Mouse (Mus musculus) stomach, postnatal 0 days (tissue): ENCODE data around the gene Camkv. TPM values are rescaled to one million over a fixed set of nuclear protein-coding genes. Genes with fewer than 3 reads are reported as not detected.

Source experiments
- ATAC-seq: fragments of 200-750 bp; cut with Nextera tagmentation; 2 replicates; pipeline ENCODE4 v1.8.0; 2017; ENCODE audit not compliant: low FRiP score, low TSS enrichment
- DNase-seq: peaks from one replicate; pipeline ENCODE4 v3.0.0-alpha.2; 2016; ENCODE audit warnings: low spot score
- H3K27ac ChIP-seq: fragments of 300-500 bp; sonication (generic); replicated peaks from 2 replicates; pipeline ENCODE4 v1.5.1; 2014; ENCODE audit warnings: mild to moderate bottlenecking, control low read depth
- H3K27me3 ChIP-seq: fragments of 300-500 bp; sonication (generic); 2 replicates; pipeline ENCODE4 v1.6.1; 2014; ENCODE audit warnings: low read length; ENCODE audit not compliant: control insufficient read depth, insufficient read depth
- H3K36me3 ChIP-seq: fragments of 300-500 bp; sonication (generic); 2 replicates; pipeline ENCODE4 v1.6.1; 2014; ENCODE audit warnings: low read length, mixed read lengths; ENCODE audit not compliant: control insufficient read depth, insufficient read depth
- H3K4me1 ChIP-seq: fragments of 300-500 bp; sonication (generic); replicated peaks from 2 replicates; pipeline ENCODE4 v1.6.1; 2014; ENCODE audit warnings: antibody characterized with exemption; ENCODE audit not compliant: control insufficient read depth, insufficient read depth
- H3K4me2 ChIP-seq: fragments of 300-500 bp; sonication (generic); replicated peaks from 2 replicates; pipeline ENCODE4 v1.6.1; 2014; ENCODE audit warnings: low read depth, mild to moderate bottlenecking, control low read depth, moderate library complexity
- H3K4me3 ChIP-seq: fragments of 300-500 bp; sonication (generic); 2 replicates; pipeline ENCODE4 v1.5.1; 2014; ENCODE audit warnings: low read depth, low read length, control low read depth
- H3K9ac ChIP-seq: fragments of 300-500 bp; sonication (generic); 2 replicates; pipeline ENCODE4 v1.6.1; 2014; ENCODE audit warnings: mild to moderate bottlenecking, low read length, control low read depth, mixed read lengths
- H3K9me3 ChIP-seq: fragments of 300-500 bp; sonication (generic); 2 replicates; pipeline ENCODE4 v1.6.1; 2016; ENCODE audit warnings: low read length; ENCODE audit not compliant: control insufficient read depth
- CTCF ChIP-seq: IDR thresholded peaks from 2 replicates; pipeline ENCODE4 v1.5.1; 2016; ENCODE audit warnings: antibody characterized with exemption, low read depth, mild to moderate bottlenecking, moderate library complexity
- EP300 ChIP-seq: optimal IDR thresholded peaks from 2 replicates; pipeline ENCODE3; 2016; ENCODE audit warnings: antibody characterized with exemption
- WGBS: fragments of 180-500 bp; shearing (Covaris S2); extraction: QIAGEN DNeasy Blood & Tissue Kit; methylation state at CpG from one replicate; pipeline ENCODE4 v1.1.7; 2014; 5-methylcytosine and 5-hydroxymethylcytosine counted together
- polyA plus RNA-seq: library from polyadenylated mRNA; unstranded; fragments of >200 nt; fragmentation: Nextera tagmentation; extraction: Ambion mirVana; gene quantifications from 2 replicates; pipeline ENCODE4 v1.2.1, GENCODE M21; 2015

Gene Camkv
- polyA plus RNA-seq, 1 experiment from 2014 or later, result 0.62 TPM

DNA sequence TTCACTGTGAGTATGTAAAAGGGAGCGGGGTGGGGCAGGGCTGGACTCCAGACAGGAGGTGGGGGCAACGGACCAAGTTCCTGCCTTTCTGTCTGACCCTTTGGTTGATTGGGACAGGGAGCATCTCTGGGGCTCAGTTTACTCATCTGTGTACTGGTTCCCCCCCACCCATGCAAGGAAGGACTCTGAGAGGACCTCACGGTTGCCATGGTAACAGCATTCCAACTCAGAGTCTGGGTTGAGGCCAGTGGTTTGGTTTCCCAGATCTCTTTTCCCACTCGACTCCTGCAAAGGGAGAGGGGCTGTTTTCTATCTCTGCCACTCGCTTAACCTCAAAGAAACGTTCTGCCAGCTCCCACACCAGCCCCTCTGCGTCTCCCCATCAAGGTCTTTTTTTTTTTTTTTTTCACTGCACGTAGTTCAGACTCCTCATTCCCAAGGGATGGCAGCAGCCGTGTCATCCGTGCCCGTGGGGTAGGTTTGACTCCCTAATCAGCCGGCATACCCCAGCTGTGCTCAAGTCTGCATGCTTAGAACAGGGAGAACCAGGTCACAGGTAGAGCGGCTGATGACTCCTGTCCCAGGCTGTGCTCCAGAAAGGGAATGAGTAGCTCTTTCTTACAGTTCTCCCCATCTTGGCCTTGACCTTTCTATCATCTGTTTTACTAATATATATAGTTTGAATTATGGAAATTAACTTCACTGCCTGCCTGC is 17.4 kb upstream of the Camkv start:
- Histone ChIP-seq H3K9me3 (no peaks in the 10 kb centered on the region), H3K27me3 (no peaks in the 10 kb centered on the region), H3K4me2 (no peak overlapping the region), H3K4me3 (no peak overlapping the region), H3K9ac (no peak overlapping the region), H3K36me3 (peaks cover 34% of the 10 kb centered on the region), H3K4me1 (no peaks in the 10 kb centered on the region), H3K27ac (no peak overlapping the region)
- DNase-seq (no peak), ATAC-seq (no peak)
- WGBS, result 41% methylated on average over 13 of the region's 13 CpGs
- TF ChIP-seq EP300, result no peak
- no peak for TF ChIP-seq CTCF

- H3K36me3 ChIP-seq, result peaks cover 29% of the 10 kb centered on the region
- no peaks in the 10 kb centered on the region for H3K9me3 ChIP-seq
Measured at GRCm38 (mm10) chr9:107918884-107919283, 16.6 kb upstream of the Camkv start.

GRCm38 (mm10) chr9:107919441-107919840 is 16.0 kb upstream of the Camkv start:
- H3K9me3 ChIP-seq, result no peaks in the 10 kb centered on the region
- WGBS, result 87% methylated on average over 5 of the region's 5 CpGs
- H3K36me3 ChIP-seq, result peaks cover 25% of the 10 kb centered on the region
- ATAC-seq (no peak), DNase-seq (no peak)
- H3K27ac ChIP-seq, result no peak overlapping the region
- TF ChIP-seq EP300, result no peak
- no peak for TF ChIP-seq CTCF
- no peaks in the 10 kb centered on the region for H3K27me3 ChIP-seq
- H3K9ac ChIP-seq, result no peak overlapping the region
- no peak overlapping the region for H3K4me2 ChIP-seq
- no peak overlapping the region for H3K4me3 ChIP-seq
- no peaks in the 10 kb centered on the region for H3K4me1 ChIP-seq

More at GRCm38 (mm10) chr9:107918884-107919283, 16.6 kb upstream of the Camkv start:
- TF ChIP-seq CTCF, result no peak
- no peak for TF ChIP-seq EP300
- no peak overlapping the region for H3K4me2 ChIP-seq
- no peaks in the 10 kb centered on the region for H3K4me1 ChIP-seq
- H3K9ac ChIP-seq, result no peak overlapping the region
- no peak overlapping the region for H3K4me3 ChIP-seq
- ATAC-seq, result no peak
- 88% methylated on average over 6 of the region's 6 CpGs for WGBS
- H3K27ac ChIP-seq, result no peak overlapping the region
- DNase-seq, result no peak
- no peaks in the 10 kb centered on the region for H3K27me3 ChIP-seq

DNA sequence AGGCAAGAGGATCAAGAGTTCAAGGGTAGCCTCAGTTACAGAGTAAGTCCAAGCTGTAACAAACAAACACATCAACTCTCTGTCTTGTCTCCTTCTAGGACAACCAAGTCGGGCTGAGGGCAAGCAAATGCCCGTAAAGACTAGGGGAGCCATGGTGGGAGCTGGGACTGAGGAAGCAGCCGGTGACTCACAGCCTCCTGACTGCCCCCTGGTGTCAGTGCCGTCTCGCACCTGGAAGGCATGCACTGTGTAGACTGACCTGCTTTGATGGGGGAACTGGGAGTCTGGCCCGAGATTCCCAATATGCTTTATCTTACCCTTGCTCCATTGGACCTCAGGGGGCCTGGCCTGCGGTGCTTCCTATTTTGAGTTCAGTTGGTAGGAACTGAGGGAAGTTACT is 12.5 kb upstream of the Camkv start:
- 40% methylated on average over 7 of the region's 7 CpGs for WGBS
- Histone ChIP-seq H3K9me3 (no peaks in the 10 kb centered on the region), H3K9ac (no peak overlapping the region), H3K36me3 (peaks cover 13% of the 10 kb centered on the region; the same call in 1 of the 2 replicates), H3K4me3 (no peak overlapping the region), H3K27me3 (no peaks in the 10 kb centered on the region), H3K4me1 (no peaks in the 10 kb centered on the region), H3K27ac (no peak overlapping the region), H3K4me2 (no peak overlapping the region)
- ATAC-seq, result peak; percentile 73
- DNase-seq, result peak; percentile 83
- TF ChIP-seq EP300 (no peak), CTCF (peak; percentile 77)

- no peaks in the 10 kb centered on the region for H3K27me3 ChIP-seq
- peaks cover 8% of the 10 kb centered on the region; the same call in 1 of the 2 replicates for H3K36me3 ChIP-seq
Measured at GRCm38 (mm10) chr9:107923956-107924355, 11.5 kb upstream of the Camkv start.

DNA sequence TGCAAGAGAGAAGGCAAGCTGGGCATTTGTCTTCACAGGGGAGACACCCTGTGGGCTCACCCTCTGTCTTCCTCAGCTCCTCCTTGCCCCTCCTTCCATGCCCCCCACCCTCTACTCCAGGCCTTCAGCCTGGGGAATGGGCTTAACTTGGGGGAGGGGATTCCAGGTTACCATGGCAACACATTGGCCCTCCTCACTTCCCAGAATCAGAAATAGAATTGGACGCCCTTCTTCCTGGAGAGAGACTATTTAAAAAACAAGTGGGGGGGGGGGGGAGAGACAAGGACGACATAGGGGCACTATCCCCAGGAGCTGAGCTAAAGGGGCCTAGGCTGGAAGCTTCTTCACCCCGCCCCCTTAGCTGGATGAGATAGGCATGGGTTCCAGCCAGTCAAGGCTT is 10.2 kb upstream of the Camkv start:
- no peak overlapping the region for H3K4me2 ChIP-seq
- no peak overlapping the region for H3K27ac ChIP-seq
- no peaks in the 10 kb centered on the region for H3K9me3 ChIP-seq
- TF ChIP-seq EP300 (no peak), CTCF (no peak)
- peaks cover 3% of the 10 kb centered on the region; the same call in 1 of the 2 replicates for H3K36me3 ChIP-seq
- no peak overlapping the region for H3K4me3 ChIP-seq
- ATAC-seq (no peak), DNase-seq (no peak)
- no peaks in the 10 kb centered on the region for H3K4me1 ChIP-seq
- WGBS, result 66% methylated on average over 2 of the region's 3 CpGs
- no peaks in the 10 kb centered on the region for H3K27me3 ChIP-seq
- H3K9ac ChIP-seq, result no peak overlapping the region

More at GRCm38 (mm10) chr9:107923956-107924355, 11.5 kb upstream of the Camkv start:
- ATAC-seq, result no peak
- no peak overlapping the region for H3K4me2 ChIP-seq
- TF ChIP-seq CTCF (no peak; the same call in 1 of the 2 replicates), EP300 (no peak)
- no peak overlapping the region for H3K4me3 ChIP-seq
- H3K27ac ChIP-seq, result no peak overlapping the region
- no peaks in the 10 kb centered on the region for H3K4me1 ChIP-seq
- DNase-seq, result no peak
- H3K9ac ChIP-seq, result 0 out of 2 replicates have a peak overlapping the region, but pooled peaks have one; percentile 18
- 30% methylated on average over 6 of the region's 6 CpGs for WGBS
- no peaks in the 10 kb centered on the region for H3K9me3 ChIP-seq
